Mouse (Mus musculus): ENCODE results near the gene Gm42688.
A peak's percentile ranks its signal among the peaks of the same experiment; 100 is the strongest.

The Gm42688 gene

DNA sequence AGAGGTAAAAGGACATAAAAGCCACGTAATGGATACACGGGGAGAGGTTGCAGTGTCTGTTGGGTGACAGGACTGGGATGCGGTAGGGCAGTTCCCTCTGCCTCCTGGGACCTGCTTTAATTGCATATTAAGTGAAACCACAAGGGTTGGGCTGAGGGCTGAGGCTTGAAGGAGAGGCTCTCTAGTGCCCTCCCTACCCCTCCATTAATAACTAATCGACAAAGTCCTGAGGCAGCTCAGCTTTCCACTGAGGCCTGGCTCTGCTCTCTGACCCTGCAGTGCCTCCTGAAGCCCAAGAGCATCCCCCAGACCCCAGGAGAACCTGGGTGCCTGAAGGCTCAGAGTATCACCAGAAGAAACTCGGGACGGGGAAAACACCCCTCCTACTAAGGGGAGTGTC is 16.9 kb upstream of the Gm42688 start:
- no peak for DNase-seq (ENCODE audit: low spot score in 2 of 2)

DNA sequence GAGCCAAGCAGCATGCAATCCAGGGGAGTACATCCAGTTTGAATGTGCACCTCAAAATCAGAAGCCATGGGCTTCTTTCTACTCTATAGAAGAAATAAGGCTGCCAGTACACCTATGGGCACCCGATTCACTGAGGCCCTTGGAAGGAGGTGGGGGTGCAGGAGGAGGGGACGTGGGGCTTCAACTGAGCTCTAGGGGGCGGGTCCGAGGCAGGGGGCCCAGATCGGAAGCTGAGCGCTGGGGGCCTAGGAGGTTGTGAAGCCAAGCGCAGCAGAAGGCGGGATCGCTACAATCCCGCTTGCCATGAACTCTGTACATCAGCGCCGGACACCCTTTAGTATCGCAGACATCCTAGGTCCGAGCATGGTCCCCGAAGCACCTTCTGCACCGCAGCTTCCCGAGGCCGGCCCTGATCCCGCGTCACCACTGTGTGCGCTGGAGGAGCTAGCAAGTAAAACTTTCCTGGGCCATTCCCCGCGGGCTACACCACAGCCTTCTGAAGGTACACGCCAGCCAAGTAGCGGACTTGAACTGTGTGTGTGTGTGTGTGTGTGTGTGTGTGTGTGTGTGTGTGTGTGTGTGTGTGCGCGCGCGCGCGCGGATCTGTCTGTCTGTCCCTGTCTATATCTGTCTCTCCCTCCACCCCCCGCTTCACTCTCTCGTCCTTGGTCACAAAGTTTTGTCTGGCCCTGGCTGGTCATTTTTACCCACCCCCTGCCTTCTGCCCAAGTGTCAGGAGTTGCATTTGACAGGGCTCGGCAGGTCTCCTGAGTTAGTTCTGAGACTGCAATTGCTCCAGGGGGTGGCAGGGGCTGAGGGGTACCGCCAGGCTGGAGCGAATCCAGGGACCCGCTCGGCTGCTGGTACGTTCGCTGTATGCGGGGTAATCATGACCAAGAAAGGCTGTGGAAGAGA is 15.0 kb upstream of the Gm42688 start, which contains the start of gene Lbx2:
Lbx2 (plus strand) TSS at position 247 of the 915 bp plus-strand sequence.
- no peak for DNase-seq (ENCODE audit: low spot score in 2 of 2)

DNA sequence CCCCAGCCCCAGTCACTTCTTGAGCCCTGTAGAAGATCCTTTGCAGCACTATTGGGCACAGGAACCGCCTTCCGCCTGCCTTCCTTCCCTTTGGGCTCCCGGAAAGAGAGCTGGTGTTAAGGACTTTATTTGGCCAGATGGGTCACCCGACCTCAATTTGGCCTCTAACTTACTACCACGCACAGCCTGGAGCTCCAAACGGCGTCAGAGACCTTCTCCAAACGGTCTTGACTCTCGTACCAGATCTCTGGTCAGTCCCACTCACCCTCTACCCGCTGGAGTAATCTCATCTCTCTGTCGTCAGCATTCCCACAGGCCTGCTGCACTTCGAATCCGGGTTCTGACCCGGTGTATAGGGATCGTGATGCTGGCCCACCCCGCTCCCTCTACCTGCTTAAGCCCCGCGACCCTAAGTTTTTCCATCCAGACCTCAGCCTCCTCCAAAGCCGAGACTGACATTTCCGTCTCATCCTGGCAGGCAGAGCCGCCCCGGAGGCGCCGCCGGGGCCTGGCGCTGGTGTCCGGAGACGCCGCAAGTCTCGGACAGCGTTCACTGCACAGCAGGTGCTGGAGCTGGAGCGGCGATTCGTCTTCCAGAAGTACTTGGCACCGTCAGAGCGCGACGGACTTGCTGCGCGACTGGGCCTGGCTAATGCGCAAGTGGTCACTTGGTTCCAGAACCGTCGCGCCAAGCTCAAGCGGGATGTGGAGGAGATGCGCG is 14.1 kb upstream of the Gm42688 start:
- DNase-seq (ENCODE audit: low spot score in 2 of 2): no peak

DNA sequence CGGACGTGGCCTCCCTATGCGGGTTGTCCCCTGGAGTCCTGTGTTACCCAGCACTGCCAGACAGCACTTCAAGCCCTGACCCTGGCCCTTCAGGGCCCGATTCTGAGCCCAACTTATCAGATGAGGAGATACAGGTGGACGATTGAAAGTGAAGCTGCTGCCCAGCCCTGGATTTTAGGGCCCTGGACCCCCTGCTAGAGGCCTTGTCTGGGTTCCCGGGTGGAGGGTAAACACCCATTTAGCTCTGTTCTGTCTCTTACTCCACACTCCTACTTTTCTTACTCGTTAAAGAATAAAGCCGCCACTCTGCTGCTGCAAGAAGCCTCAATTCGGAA is 13.5 kb upstream of the Gm42688 start:
- DNase-seq (ENCODE audit: low spot score in 2 of 2): no peak

DNA sequence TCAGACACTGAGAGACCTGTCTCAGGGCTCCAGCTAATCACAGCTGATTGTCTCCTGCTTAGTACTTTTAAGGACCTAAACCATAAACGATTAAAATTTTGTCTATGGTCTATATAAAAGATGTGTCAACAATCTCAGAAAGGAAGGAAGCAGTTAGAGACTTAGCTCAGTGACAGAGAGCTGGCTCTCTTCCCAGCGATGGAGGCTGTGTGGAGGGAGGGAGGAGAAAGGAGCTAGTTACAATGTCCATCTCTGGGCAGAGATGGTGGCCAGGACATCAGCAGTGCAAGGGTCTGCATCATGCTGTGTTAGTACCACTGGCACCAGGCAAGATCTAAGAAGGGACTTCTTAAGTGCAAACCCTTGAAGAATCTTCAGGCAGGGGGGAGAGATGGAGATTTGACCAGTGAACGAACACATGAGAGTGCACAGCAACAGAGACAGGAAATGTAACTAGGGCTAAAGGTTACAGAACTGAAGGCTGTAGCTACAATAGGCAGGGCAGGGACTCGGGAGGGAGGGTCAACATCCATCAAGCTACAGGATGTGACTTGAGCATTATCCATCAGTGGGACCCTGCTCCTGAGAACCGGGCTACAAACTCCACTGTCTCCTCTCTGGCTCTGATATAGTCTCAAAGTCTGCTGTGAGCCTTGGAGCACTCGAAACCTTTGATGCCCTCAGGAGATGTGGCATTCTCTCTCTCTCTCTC is 8.8 kb upstream of the Gm42688 start:
- DNase-seq (ENCODE audit: low spot score in 2 of 2): no peak

DNA sequence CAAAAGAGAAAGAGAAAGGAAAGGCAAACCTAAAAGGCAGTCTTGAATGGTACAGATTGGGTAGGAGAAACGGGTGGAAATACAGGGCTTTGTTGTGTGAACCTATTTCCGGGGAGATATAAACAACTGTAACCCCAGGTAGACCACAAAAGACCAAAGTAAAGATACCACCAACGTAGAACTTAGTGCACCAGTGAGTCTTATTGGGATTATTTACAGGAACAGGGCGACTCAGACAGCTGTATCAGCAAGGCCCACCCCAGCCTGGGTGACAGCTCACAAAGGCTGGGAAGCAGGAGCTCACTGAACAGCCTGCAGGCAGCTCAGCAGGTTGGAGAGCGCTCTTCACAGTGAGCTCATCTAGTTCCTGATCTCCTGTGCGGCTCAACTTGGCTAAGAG is 5.4 kb upstream of the Gm42688 start:
- DNase-seq (ENCODE audit: low spot score in 2 of 2): no peak

DNA sequence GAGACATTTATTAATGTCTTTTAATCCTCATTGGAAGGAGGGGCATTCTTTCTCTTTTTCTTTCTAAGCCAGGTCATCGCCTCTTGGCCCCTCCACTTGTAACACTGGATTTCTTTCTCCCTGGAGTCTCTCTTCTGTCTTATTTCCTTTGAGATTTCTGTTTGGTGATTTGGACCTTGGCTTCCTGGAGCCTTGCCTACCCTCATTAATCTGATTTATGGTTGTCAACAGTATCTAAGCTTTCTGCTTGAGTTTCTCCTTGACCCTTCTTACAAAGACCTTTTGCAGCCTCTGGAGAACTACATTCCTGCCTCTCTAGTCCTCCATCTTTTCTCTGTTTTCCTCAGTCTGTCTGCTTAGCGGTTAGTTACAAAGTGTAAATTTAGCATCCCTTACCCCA is 3.0 kb upstream of the Gm42688 start:
- DNase-seq (ENCODE audit: low spot score in 2 of 2): no peak

DNA sequence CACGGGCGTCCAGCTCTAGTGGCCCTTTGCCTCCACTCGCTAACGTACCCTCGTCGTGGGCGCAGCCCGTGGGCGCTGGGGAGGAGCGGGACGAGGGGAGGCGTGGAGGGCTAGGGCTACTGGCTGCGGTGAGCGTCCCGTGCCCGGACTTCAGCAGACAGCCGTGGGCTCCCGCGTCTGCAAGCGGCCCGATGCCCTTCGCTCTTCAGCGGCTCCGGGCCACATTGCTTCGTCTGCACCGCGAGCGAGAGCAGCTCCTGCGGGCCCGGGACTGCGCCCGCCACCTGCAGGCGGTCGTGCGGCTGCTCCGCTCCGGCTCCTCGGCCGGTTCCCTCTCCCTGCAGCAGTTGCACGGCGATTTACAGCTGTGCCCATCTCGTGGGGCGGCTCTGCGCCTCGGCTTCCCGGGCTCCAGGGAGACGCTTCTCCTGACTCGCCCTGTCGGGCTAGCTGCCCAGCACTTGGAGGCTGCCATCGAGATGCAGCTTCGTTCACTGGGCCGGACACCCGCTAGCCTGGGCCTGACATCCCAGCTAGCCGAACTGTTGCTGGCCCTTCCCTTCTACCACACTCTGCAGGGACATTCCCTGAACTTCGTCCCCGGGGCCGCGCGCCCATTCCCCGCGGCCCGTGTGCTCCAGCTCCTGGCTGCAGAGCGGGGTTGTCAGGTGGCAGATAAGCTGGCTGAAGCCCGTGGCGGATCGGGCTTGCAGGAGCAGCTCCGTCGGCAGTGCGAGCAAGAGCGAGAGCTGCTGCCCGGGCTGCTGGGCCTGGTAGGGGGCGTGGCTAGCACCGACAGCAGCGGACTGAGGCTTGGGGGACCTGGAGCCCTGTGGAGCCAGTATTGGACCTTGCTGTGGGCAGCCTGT is 505 bp downstream of the Gm42688 start:
- DNase-seq (ENCODE audit: low spot score in 2 of 2): peak in 1 of 2 experiments; percentile 50

DNA sequence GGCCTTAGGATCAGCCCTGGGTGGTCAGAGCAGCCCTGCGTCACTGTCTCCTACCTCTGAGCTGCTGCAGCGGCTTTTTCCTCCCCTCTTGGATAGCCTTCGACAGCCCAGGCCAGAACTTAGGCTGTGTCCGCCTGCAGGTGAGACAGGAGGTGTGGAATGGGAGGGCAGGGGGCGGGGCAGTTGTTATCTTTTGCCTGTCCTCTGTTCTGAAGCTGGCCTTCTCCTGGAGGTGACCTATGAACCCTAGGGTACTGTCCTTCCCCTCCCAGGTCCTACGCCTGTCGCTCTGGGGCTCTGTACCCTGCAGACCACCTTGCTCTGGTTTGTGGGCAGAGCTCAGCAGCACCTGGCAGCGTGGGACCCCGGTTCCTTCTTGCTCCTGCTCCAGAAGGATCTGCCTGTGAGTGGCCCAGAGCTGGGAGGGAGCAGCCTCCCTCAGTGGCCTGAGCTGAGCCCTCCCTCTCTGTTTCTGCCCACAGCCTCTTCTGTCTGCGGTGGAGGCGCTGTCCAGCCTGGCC is 1.8 kb downstream of the Gm42688 start:
- DNase-seq (ENCODE audit: low spot score in 2 of 2): no peak

DNA sequence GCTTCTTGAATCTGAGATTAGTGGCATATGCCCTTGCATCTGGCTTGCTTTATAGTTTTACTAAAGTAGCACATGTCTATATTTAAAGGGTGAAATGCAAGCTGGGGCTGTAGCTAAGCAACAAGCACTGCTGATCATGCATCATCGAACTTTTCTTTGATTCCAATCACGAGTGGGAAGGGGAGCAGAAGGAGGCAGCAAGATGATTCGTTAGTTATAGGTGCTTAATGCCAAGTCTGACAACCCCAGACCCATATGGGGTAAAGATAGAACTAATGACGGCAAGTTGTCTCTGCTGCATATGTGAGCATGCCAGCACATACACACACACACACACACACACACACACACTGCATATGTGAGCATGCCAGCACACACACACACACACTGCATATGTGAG is 2.7 kb downstream of the Gm42688 start:
- DNase-seq (ENCODE audit: low spot score in 2 of 2): no peak

DNA sequence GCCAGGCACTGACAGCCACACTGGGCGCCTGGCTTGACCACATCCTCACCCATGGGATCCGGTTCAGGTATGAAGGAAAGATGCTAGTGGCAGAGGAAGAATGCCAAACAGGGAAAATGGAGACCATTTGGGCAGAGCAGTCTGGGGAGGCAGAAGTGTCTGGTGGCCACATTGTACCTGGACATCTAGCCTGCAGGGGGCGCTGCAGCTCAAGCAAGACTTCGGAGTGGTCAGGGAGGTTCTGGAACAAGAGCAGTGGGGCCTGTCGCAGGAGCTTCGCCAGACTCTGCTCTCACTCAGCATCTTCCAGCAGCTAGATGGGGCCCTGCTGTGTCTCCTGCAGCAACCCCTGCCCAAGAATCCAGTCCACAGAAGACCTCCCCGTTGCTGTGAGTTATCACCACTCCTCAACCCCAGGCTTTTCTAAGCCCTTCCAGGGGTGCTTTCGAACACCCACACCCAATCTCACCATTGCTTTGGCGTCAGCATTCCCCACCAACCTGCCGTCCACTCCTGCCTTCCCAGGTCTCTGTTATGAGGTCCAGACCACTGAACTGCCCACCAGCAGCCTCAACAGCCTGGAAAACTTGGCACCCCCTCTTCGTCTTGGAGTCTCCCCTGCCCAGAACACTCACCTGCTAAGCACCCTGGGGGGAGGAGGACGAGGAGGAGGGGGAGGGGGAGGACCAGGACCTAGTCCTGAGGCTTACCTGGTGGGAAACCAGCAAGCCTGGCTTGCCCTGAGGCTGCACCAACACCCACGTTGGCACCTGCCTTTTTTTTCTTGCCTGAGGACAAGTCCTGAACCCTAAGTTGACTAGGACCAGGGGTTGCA is 6.4 kb downstream of the Gm42688 start:
- no peak for DNase-seq (ENCODE audit: low spot score in 2 of 2)

DNA sequence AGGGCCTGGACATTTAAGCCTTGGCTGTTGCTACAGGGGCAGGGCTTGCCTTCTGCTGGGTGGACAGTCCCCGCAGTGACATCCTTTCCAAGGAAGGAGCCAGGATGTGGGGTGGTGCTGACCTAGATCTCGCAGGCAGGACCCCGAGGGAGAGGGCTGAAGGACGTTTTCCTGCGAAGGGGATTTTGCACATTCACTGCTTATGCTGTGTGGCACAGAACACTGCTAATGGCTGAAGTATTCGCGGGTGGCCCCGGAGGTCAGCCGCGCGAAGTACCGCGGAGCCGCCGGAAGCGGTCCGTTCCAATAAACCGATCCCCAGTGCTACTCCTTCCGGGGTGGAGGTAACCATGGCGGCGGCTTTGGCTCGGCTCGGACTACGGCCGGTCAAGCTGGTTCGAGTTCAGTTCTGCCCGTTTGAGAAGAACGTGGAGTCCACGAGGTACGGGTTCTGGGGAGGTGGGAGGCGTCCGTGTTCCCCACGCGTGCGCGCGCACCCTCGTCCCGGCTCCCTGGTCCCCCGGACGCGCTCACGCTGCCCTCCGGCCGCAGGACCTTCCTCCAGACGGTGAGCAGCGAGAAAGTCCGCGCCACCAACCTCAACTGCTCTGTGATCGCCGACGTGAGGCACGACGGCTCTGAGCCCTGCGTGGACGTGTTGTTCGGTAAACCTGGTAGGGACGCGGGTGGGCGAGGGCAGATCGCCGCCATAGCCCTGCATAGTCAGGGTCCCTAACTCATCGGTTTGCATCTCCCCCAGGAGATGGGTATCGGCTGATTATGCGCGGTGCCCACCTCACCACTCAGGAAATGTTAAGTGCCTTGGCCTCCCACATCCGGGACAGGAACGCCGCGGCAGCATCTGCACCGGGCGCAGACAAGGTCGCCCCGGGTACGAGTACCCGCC is 7.6 kb downstream of the Gm42688 start, which contains the start of gene Mrpl53:
Mrpl53 (plus strand) TSS at position 279 of the 907 bp plus-strand sequence.
- peak; percentile 61 to 68 for DNase-seq (ENCODE audit: low spot score in 2 of 2)

DNA sequence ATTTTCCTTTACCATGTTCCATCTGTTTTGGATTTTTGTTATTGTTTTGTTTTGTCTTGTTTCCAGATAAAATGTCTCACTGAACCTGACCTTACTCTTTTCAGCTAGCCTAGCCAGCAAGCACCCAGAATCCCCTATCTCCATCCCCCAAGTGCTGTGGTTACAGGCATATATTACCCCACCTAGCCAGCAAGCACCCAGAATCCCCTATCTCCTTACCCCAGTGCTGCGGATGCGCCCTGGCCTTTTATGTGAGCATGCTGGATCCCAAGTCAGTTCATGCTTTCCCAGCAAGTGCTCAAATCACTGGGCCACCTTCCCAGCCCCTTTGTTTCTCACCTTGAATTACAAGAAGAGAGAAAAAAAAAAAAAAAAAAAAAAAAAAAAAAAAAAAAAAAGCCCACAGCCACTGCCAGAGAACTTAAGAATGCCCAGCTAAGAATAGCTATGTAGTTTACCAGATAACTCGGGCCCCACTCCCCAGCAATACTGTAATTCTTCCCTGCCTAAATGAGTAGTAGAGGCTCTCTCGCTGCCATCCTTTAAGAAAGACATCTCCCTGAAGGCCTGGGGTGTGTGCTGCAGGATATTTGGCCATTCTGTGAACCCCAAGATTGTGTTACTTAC is 10.2 kb downstream of the Gm42688 start:
- no peak for DNase-seq (ENCODE audit: low spot score in 2 of 2)

DNA sequence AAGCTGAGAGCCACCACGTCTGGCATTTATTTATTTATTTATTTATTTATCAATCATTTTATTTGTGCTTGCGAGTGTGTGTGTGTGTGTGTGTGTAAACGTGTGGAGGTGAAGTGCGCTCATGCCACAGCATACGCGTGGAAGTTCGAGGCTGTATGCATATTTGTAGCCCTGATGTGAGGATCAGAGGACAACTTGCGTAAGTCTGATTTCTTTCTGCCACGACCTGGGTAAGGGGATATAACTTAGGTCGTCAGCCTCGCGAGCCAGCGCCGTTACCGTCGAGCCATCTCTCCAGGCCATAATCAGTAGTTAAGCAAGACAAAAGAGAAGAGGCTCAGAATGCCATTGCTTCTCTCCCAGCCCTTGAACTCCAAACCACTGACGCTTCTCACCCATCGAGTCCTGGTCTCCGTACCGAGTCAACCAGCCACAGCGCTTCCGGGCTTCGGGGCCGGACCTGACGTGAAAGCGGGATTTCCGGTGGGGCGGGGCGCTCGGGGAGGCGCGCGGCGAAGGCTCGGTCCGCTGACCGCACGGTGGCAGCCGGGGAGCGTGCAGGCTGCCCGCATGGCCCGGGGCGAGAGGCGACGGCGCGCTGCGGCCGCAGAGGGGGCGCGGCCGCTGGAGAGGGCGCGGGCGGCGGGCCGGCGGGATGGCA is 13.7 kb downstream of the Gm42688 start, which contains the start of gene Mogs:
Mogs (plus strand) TSS at position 486 of the 661 bp plus-strand sequence.
- peak; percentile 86 to 90 for DNase-seq (ENCODE audit: low spot score in 2 of 2)

DNA sequence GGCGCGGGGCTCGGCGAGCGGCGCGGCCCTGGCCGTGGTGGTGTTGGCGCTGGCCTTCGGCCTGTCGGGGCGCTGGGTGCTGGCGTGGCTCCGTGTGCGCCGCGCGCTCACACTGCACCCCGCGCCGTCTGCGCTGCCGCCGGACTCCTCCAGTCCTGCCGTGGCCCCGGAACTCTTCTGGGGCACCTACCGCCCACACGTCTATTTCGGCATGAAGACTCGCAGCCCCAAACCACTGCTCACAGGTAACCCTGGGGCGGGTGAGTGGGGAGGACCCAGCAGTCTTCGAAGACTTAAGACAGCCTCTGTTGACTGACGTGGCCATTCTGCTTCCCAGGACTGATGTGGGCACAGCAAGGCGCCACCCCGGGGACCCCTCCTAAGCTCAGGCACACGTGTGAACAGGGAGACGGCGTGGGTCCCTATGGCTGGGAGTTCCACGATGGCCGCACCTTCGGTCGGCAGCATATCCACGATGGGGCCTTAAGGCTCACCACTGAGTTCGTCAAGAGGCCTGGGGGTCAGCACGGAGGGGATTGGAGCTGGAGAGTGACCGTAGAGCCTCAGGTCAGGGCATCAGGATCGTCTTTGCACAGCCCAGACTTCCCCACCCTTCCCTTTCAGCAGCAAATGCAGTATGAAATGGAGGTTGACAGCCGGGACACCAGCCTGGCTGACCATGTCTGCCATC is 14.4 kb downstream of the Gm42688 start:
- DNase-seq (ENCODE audit: low spot score in 2 of 2): no peak

DNA sequence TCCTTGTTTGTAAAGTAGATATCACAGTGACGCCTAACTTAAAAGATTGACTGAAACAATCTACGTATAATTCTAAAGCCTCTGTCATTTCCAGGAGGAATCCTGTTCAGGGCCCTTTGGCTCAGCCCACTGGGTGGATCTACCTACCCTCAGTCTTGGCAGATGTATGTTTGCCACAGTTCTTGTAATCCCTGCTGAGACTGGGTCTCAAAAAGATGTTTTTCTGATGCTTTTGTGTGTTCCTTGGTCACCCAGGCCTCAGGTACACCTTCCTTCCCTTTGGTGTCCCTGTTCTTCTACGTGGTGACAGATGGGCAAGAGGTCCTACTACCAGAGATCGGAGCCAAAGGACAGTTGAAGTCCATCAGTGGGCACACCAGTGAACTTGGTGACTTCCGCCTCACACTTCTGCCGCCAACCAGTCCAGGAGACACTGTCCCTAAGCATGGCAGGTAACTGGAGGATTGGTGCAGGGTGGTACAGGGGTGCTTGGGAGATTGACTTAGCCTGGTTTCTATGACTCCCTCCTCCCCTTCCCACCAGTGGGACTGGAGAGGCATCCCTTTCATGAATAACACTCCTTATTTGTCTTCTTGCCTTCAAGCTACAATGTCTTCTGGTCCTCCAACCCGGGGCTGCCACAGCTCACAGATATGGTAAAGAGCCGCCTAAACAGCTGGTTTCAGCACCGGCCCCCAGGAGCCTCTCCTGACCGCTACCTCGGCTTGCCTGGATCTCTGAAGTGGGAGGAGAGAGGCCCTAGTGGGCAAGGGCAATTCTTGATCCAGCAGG is 15.2 kb downstream of the Gm42688 start:
- no peak for DNase-seq (ENCODE audit: low spot score in 2 of 2)

DNA sequence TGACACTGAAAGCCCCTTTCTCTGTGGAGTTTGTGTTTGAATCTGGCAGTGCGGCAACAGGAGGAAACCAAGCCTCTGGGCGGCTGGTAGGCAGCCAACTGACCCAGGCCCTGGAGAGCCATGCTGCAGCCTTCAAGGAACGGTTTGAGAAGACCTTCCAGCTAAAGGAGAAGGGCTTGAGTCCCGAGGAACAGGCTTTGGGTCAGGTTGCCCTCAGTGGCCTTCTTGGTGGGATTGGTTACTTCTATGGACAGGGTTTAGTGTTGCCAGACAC is 15.7 kb downstream of the Gm42688 start:
- DNase-seq (ENCODE audit: low spot score in 2 of 2): no peak

Data from right cerebral cortex, postnatal 36 days (tissue).